Mouse (Mus musculus): ENCODE results near the gene Timp2. TPM values are rescaled to one million over a fixed set of nuclear protein-coding genes. Genes with fewer than 3 reads are reported as not detected.
"Not testable (repeated sequence)": the region's sequence is repeated elsewhere in the genome, so short reads cannot be mapped to it uniquely, and the experiment has no call there.

The Timp2 gene
- 40.0 and 46.9 TPM in 2 replicates for polyA plus RNA-seq (2016; fragmentation: Nextera tagmentation; extraction: Ambion mirVana)

DNA sequence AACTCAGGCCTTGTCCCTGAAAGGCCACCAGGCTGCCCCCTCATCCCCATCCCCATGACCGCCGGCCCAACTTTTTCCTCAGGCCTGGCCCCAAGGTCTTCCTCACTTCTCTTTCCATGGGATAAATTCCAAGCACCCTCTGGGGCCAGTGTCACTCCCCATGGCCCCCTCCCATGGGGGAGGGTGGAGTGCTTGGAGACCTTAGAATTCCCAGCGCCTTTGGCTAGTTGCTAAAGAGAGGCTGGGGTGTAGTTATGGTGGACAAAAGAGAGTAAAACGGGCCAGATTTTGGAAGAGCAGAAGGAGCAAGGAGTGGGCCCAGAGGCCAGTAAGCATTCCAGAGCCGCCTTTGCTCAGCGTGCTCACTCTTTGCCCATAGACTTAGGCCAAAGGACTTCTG is at the start of gene Timp2:
Gene Timp2 (minus strand): TSS at position 101 of the 400 bp plus-strand sequence.
- Histone ChIP-seq H3K27ac (replicated peaks) (peak within 1 kb of the TSS; percentile 97), H3K9me3 (no peaks in the 10 kb centered on the region), H3K4me3 (peak within 1 kb of the TSS; percentile 90), H3K4me1 (peaks cover 46% of the 10 kb centered on the region), H3K36me3 (replicated peaks) (peaks cover 26% of the 10 kb centered on the region), H3K27me3 (replicated peaks; ENCODE audit: low read depth, poor library complexity, severe bottlenecking) (no peaks in the 10 kb centered on the region)
- 27% methylated on average over 6 of the region's 6 CpGs for WGBS
- DNase-seq (ENCODE audit: low spot score) = no peak

DNA sequence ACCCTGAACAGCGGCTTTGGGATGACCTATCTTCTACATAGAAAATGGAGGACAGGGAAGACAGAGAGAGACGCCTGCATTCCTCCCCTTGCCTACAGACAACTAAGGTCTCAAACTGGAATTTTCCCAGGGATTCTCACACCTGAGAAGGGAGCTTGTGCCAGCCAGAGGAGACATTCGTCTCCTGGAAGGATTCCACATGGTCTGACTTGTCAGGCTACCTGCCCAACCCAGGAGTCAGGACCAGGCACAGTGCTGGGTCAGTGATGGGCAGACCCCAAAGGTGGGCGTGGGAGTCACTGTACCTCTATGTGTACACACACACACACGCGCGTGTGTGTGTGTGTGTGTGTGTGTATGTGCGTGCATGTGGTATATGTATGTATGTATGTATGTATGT is 49.8 kb upstream of the Timp2 start:
- H3K36me3 ChIP-seq (replicated peaks) = peaks cover 57% of the 10 kb centered on the region
- 93% methylated on average over 8 of the region's 8 CpGs for WGBS
- no peak overlapping the region for H3K4me3 ChIP-seq
- no peak overlapping the region for H3K27ac ChIP-seq (replicated peaks)
- DNase-seq (ENCODE audit: low spot score) = no peak
- no peaks in the 10 kb centered on the region for H3K9me3 ChIP-seq
- H3K27me3 ChIP-seq (replicated peaks; ENCODE audit: low read depth, poor library complexity, severe bottlenecking) = no peaks in the 10 kb centered on the region
- peaks cover 31% of the 10 kb centered on the region for H3K4me1 ChIP-seq

DNA sequence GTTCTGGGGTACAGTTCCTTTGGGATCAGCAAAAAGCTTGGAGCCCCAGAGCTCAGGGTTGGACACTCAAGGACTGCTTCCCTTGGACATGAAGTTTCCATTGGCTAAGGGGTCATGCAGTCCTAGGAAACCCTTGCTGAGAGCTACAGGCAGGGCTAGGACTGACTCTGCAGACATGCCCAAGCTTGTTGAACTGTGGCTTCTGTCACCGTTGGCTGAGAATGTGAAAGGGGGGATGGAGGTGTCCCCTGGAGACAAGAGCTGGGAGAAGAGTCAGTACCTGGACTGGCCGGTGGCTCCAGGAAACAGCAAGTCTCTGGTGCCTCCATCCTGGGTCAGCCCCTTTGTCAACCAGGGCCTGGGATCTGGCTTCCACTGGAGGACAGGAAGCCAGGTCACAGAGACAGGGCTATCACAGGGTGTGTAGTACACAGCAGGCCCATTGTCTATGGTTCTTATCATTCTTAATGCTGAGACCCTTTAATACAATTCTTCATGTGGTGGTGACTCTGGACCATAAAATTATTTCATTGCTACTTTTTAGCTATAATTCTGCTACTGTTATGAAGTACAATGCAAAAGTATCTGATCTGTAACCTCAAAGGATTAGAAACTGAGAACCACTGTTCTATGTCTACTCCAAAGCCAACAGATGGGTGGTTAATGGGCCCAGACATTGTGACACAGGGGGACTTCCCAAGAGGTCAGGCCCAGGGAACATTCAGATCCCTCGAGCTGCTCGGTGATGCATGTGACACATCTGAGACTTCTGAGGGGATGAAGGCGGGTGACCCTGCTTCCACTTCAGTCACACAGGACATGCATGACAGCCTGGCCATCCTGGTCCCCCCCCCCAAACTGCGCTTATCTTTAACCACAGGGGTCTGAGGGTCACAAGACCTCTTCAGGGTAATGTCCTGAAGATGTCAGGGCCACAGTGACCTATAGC is 48.7 kb upstream of the Timp2 start:
- no peaks in the 10 kb centered on the region for H3K9me3 ChIP-seq
- peaks cover 46% of the 10 kb centered on the region for H3K36me3 ChIP-seq (replicated peaks)
- DNase-seq (ENCODE audit: low spot score) = no peak
- no peak overlapping the region for H3K27ac ChIP-seq (replicated peaks)
- no peak overlapping the region for H3K4me3 ChIP-seq
- 79% methylated on average over 6 of the region's 6 CpGs for WGBS
- no peaks in the 10 kb centered on the region for H3K27me3 ChIP-seq (replicated peaks; ENCODE audit: low read depth, poor library complexity, severe bottlenecking)
- peaks cover 36% of the 10 kb centered on the region for H3K4me1 ChIP-seq

DNA sequence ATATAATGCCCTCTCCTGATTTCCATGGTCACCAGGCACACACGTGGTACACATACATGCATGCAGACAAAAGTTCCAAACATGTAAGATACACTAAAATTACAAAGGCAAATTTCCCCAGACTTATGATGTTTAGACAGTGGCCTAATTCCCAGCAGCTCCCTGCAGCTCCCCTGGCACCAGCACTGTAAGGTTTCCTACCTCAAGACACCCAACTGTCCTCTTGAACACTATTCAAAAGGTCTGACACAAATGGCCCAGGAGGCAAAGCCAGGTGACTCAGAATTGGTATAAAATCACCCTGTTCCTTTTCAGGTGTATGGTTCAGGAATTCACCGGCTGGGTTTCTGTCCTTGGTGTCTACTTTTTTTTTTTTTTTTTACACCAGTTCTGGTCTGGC is 47.6 kb upstream of the Timp2 start:
- Histone ChIP-seq H3K4me3 (no peak overlapping the region), H3K27ac (replicated peaks) (no peak overlapping the region), H3K9me3 (no peaks in the 10 kb centered on the region), H3K27me3 (replicated peaks; ENCODE audit: low read depth, poor library complexity, severe bottlenecking) (no peaks in the 10 kb centered on the region), H3K4me1 (peaks cover 36% of the 10 kb centered on the region), H3K36me3 (replicated peaks) (peaks cover 36% of the 10 kb centered on the region)
- 91% methylated on average over 2 of the region's 2 CpGs for WGBS
- DNase-seq (ENCODE audit: low spot score) = no peak

DNA sequence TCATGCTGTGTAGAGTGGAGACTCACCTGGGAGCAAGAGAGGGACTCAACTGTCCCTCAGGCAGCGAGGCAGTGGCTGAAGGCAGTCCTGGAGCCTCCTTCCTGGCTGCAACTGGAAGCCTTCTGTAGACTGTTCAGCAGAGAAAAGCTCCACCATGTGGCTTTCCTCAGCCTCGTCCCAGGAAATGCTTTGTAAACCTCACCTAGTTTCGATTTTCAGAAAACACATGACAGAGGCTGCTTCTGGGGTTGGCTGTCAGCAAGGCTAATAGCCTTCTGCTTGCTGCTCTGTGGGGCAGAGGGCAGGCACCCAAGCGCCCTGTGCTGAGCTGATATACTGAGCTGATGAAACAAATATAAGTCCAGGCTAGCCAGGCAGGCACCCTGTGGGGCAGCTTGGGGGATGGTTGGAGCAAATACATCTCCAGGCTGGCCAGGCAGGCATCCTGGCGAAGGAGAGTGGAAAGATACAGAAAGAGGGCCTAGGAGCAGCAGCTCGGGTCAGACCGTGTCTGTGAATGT is 46.3 kb upstream of the Timp2 start, which contains the start of gene Lgals3bp:
Gene Lgals3bp (minus strand): TSS at position 333 of the 521 bp plus-strand sequence.
- Histone ChIP-seq H3K4me1 (peaks cover 36% of the 10 kb centered on the region), H3K36me3 (replicated peaks) (peaks cover 22% of the 10 kb centered on the region), H3K4me3 (no peak within 1 kb of the TSS), H3K27ac (replicated peaks) (peak within 1 kb of the TSS; percentile 36), H3K27me3 (replicated peaks; ENCODE audit: low read depth, poor library complexity, severe bottlenecking) (no peaks in the 10 kb centered on the region), H3K9me3 (no peaks in the 10 kb centered on the region)
- 49% methylated on average over 7 of the region's 7 CpGs for WGBS
- peak; percentile 32 for DNase-seq (ENCODE audit: low spot score)

DNA sequence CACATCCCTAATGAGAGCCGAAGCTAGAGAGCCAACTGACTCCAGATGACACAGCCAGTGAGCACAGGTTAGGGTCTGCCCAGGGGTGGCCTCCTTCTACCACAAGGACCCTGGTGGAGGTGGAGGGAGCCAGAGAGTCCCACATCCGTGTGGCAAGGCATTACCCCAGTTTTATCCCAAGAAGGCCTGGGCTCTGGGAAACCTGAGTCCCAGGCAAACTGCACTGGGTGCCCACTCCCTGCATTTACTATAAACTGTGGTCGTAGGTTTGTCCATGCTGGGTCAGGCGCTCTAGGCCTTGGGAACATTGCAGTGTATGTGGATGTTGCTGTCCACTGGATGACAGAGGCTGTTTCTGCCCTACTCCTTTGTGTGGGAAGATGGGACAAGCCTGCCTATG is 45.7 kb upstream of the Timp2 start:
- DNase-seq (ENCODE audit: low spot score) = no peak
- no peaks in the 10 kb centered on the region for H3K9me3 ChIP-seq
- 83% methylated on average over 4 of the region's 4 CpGs for WGBS

DNA sequence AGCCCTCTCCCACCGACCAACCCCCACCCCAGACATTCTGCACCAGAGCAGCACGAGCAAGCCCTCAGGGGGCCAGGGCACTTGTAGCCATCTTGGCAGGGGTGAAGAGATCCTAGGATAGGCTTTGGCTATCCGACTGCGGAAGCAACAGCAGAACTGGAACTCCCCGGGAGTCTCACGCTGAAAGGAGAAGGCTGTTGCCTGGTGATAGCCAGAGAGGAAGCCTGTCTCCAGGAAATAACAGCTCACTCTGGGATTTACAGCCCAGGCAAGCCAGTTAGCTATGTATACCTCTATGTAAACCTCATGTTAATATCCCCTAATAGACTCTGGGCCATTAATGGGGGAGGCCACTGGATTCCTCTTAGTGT is 45.0 kb upstream of the Timp2 start:
- Histone ChIP-seq H3K4me1 (peaks cover 31% of the 10 kb centered on the region), H3K9me3 (no peaks in the 10 kb centered on the region), H3K4me3 (no peak overlapping the region), H3K27ac (replicated peaks) (peak overlapping the region; percentile 40), H3K27me3 (replicated peaks; ENCODE audit: low read depth, poor library complexity, severe bottlenecking) (no peaks in the 10 kb centered on the region), H3K36me3 (replicated peaks) (peaks cover 10% of the 10 kb centered on the region)
- 51% methylated on average over 6 of the region's 6 CpGs for WGBS
- DNase-seq (ENCODE audit: low spot score) = no peak

More for the DNA sequence above, 45.7 kb upstream of the Timp2 start:
- peak overlapping the region; percentile 36 for H3K27ac ChIP-seq (replicated peaks)
- no peaks in the 10 kb centered on the region for H3K27me3 ChIP-seq (replicated peaks; ENCODE audit: low read depth, poor library complexity, severe bottlenecking)
- peaks cover 16% of the 10 kb centered on the region for H3K36me3 ChIP-seq (replicated peaks)
- H3K4me1 ChIP-seq = peaks cover 31% of the 10 kb centered on the region
- no peak overlapping the region for H3K4me3 ChIP-seq

DNA sequence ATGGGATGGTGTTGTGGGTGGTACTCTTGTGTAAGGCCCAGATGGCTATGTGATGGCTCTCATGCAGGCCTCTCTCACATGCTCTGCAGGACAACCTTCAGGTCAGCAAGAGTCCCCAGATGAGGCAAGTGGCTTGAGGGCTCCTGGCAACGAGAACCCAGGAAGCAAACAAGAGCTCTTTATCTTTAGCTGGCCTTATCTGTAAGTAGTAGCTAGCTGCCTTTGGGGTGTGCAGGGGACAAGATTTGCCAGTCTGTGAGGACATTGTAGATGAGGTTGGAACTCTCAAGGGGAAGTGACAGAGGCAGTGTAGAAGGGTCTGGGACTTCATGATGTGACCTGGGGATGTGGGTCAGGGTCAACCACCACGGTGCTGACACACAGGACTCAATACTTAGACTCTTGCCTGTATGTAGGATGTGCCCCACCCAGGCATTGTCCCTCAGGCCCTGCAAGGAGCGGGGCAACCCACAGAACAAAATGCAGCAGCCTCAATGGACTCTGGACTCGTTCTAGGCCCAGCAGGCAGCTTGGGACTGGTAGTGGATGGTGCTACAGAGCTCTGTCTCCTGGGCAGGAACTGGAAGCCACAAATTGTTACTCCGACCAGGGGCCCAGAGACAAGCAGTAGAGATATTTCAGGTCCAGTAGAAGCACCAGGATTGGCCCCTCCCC is 44.5 kb upstream of the Timp2 start:
- Histone ChIP-seq H3K4me1 (peaks cover 31% of the 10 kb centered on the region), H3K4me3 (no peak overlapping the region), H3K27ac (replicated peaks) (peak overlapping the region; percentile 40; the same call in 1 of the 2 replicates), H3K36me3 (replicated peaks) (peaks cover 4% of the 10 kb centered on the region; the same call in 1 of the 2 replicates), H3K9me3 (no peaks in the 10 kb centered on the region), H3K27me3 (replicated peaks; ENCODE audit: low read depth, poor library complexity, severe bottlenecking) (no peaks in the 10 kb centered on the region)
- no peak for DNase-seq (ENCODE audit: low spot score)
- WGBS = 72% methylated on average over 5 of the region's 5 CpGs

DNA sequence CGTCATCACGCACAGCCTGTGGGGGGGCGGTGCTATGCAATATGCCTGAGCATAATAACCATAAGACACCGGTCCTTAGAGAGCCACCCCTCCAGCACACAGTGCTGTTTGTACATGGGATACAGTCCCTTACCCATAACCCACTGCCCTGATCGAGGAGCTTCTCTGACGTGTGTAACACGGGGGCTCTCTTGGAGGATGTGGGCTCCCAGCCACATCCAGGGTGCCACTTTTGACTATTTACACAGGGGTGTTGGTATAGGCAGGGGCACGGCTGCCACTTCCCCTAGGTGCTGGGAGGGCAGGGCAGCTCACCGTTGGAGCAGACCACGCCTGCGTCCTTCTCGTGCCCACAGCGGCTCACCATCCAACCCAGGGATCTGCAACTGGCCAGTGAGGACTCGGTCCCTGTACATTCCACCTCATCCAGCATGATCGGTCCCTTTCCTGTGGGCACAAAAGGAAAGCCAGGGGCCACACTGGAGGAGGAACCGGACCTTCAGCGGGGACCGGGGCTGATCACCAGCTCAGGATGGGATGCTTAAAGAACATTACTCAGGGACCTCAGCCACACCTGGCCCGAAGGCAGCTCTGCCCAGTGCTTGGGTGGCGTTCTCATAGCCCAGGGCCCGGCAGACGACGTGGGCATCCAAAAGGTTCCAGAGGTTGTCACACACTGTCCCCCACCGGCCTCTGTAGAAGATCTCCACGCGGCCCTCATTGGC is 42.4 kb upstream of the Timp2 start:
- H3K27me3 ChIP-seq (replicated peaks; ENCODE audit: low read depth, poor library complexity, severe bottlenecking) = no peaks in the 10 kb centered on the region
- H3K27ac ChIP-seq (replicated peaks) = 0 out of 2 replicates have a peak overlapping the region, but pooled peaks have one; percentile 24
- 94% methylated on average over 26 of the region's 26 CpGs for WGBS
- H3K4me3 ChIP-seq = no peak overlapping the region
- H3K36me3 ChIP-seq (replicated peaks) = no peaks in the 10 kb centered on the region; the same call in 1 of the 2 replicates
- H3K9me3 ChIP-seq = no peaks in the 10 kb centered on the region
- H3K4me1 ChIP-seq = peaks cover 25% of the 10 kb centered on the region
- DNase-seq (ENCODE audit: low spot score) = no peak

DNA sequence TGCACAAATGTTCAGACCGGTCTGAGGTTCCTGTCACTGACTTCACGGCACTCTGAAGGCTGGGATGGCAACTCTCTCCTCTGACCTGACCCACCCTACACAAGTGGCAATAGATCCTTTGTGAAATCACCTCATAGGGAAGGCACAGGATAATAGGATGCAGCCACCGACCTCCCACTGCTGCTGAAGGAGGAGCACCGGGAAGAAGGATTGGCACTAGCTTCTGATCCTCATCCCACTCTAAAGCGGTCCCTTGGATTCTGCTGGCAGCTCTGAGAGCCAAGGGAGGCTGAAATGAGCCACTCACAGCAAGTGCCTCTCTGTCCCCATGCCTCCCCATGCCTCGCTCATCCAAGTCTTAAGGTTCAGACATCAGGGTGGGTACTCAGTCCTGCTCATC is 39.0 kb upstream of the Timp2 start:
- H3K27ac ChIP-seq (replicated peaks) = 0 out of 2 replicates have a peak overlapping the region, but pooled peaks have one; percentile 15
- 65% methylated on average over 6 of the region's 6 CpGs for WGBS
- H3K9me3 ChIP-seq = no peaks in the 10 kb centered on the region
- no peaks in the 10 kb centered on the region; the same call in 1 of the 2 replicates for H3K4me1 ChIP-seq
- H3K4me3 ChIP-seq = no peak overlapping the region
- H3K36me3 ChIP-seq (replicated peaks) = no peaks in the 10 kb centered on the region; the same call in 1 of the 2 replicates
- no peaks in the 10 kb centered on the region for H3K27me3 ChIP-seq (replicated peaks; ENCODE audit: low read depth, poor library complexity, severe bottlenecking)
- DNase-seq (ENCODE audit: low spot score) = no peak

DNA sequence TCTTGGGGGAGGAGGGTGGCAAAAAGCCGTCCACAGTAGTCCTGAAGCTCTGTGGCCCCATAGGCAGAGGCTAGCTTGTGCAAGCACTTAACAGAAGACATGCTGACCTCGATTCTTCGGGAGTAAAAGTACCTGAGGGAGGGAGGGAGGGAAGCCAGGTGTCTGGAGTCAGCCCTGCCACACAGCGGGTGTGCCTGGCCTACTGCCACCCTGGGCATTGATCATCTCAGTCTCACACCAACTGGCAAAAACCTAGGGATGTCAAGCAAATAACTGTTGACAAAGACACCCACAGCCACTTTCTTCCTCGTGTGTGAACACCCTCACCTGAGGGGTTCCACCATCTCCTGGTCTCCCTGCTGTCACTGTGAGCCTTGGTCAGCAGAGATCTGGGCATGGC is 38.5 kb upstream of the Timp2 start:
- WGBS = 73% methylated on average over 5 of the region's 5 CpGs
- Histone ChIP-seq H3K9me3 (no peaks in the 10 kb centered on the region), H3K4me3 (no peak overlapping the region), H3K36me3 (replicated peaks) (no peaks in the 10 kb centered on the region; the same call in 1 of the 2 replicates), H3K27ac (replicated peaks) (no peak overlapping the region), H3K4me1 (no peaks in the 10 kb centered on the region; the same call in 1 of the 2 replicates), H3K27me3 (replicated peaks; ENCODE audit: low read depth, poor library complexity, severe bottlenecking) (no peaks in the 10 kb centered on the region)
- DNase-seq (ENCODE audit: low spot score) = no peak

DNA sequence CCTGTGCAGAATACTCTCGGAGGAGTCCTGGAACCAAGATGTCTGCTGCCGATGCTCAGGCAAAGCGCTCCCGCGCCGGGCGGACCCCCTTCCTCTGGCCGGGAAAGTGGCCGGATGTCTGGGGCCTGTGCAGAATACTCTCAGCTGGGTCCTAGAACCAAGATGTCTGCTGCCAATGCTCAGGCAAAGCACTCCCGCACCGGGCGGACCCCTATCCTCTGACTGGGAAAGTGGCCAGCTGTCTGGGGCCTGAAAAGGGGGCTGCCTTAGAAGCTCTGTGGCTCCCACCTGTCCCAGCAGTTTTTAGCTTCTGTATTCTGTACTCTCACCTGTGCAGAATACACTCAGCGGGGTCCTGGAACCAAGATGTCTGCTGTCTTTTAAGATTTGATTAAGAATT is 32.3 kb upstream of the Timp2 start:
- not testable (repeated sequence) for H3K27ac ChIP-seq (replicated peaks); H3K9me3 ChIP-seq; DNase-seq (ENCODE audit: low spot score); H3K27me3 ChIP-seq (replicated peaks; ENCODE audit: low read depth, poor library complexity, severe bottlenecking); H3K36me3 ChIP-seq (replicated peaks); H3K4me3 ChIP-seq; H3K4me1 ChIP-seq
- WGBS = 97% methylated on average over 13 of the region's 13 CpGs

All from embryonic facial prominence, embryonic 10.5 days (tissue).